Mouse (Mus musculus) thymus, postnatal 4 days (tissue): ENCODE results near the gene Gm37240.

Experiments
- DNase-seq: peaks from one replicate; pipeline ENCODE4 v3.0.0; 2021

Gene Gm37240

GRCm38 (mm10) chr3:85108396-85108795, 778.9 kb downstream of the Gm37240 start:
- DNase-seq, result no peak

DNA sequence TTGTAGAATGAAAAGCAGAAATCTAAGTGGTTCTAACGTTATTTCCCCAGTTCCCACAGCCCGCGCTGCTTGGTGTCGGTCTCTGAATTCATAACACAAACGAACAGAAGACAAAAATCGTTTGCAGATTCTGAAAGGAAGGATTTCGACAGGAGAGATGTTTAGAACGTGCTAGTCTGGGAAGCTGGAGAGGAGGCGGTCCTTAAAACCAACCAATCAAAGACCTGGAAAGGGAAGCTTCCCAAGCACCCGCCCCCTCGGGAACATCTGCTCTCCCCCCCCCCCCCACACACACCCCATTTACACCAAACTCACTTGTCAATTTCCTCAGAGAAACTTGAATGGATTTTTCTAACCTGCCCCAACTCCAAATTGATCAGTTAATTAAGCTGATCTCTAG, 780.4 kb downstream of the Gm37240 start:
- DNase-seq, result no peak

DNA sequence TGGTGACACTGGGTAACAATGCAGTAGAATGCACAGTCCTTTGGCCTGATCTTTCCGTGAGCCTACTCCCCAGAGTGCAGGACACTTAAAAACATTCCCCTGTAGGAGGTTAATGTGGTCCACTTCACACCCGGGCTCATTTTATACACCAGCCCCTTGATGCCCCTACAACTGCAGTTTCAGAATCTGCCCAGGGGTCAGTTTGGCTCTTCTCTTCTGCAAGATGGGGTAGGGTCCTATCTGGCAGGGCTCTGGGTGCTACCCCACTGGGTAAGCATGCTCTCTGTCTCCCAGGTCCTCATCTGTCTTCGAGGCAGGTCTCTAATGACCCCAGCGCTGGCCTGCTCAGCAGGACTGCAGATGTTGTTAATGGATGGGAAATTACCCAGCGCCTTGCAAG, 783.0 kb downstream of the Gm37240 start:
- no peak for DNase-seq

DNA sequence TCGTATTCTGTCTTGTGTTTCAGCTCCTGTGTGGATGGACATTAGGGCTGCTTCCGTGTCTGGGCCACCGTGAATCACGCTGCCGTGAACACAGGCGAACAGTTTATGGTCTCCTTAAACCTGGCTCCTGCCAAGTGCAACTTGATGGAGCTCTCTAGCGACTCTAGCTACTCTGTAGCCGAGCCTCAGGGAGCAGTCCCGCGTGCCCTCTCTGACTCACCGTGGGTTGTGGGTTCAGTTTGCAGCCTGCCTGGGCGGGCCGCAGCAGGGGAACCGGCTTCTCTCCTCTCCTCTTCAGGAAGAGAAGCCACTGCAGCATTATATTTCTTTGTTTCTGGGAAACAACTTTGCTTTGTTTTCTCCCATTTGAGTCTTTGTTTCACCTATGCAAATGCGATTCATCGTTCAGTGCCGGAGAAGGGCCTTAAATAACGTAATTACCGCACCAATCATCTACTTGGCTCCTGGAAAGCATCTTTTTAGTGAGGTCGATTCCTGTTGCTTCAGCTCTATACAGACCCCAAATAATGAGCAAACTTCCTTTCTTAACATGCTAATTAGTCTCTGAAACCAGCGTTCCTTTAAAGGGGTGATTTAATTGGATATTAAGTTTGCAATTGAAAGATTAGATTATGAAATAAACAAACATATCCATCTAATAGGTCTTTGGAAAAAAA, 806.3 kb downstream of the Gm37240 start:
- DNase-seq, result no peak

DNA sequence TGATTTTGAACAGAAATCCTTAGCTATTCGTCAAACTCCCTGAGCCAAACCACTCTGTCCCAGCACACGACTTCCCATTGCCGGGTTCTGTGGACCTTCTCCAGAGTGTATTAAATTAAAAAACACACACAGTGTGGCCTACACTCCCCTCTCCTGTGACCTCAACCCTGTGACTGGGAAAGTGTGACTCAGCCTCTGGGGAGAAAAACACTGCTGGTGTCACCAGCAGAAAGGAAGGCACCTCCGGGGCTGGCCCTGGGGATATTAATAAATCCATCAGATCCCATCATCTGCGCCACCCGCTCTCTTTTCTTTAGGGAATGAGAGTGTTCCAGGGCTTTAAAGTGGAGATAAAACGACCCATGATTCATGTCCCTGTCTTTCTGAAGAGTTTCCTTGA, 823.2 kb downstream of the Gm37240 start:
- no peak for DNase-seq

GRCm38 (mm10) chr3:85060153-85060552, 827.2 kb downstream of the Gm37240 start:
- no peak for DNase-seq

GRCm38 (mm10) chr3:85057245-85057644, 830.1 kb downstream of the Gm37240 start:
- no peak for DNase-seq

DNA sequence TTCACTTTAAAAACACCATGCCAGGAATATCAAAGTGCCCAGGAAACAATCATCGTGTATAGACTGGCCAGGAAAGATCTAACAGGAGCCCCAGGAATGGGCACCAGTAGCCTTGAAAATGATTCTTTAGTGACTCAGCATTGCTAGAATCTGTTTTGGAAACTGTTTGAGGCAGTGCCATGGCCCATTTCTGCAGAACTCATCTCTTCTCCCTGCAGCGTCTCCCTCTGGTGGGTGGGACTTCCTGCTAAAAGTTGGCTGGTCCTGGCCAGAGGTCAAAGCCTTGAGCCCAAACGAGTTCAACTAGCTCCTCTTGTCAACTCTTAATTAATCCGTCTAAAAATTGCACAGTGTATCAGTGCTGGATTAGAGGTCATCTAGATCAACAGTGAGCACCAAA, 833.8 kb downstream of the Gm37240 start:
- no peak for DNase-seq

DNA sequence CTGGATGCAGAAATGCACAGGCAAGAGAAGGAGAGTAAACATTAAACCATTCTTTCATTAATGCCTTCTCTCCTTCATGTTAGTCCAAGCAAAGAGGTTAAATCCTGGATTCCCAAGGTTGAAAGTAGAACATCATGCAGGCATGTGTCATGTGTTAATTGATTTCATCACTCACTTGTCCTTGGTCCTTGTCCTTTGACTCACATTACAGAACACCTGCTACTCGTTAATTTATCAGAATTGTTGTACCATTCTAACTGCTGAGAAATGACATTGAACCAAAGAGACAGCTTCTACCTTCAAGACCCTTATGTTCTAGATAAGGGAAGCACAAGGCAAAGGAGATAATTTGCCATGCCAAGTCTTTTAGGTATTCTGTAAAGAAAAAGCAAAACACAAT, 835.1 kb downstream of the Gm37240 start:
- no peak for DNase-seq

GRCm38 (mm10) chr3:85048569-85048968, 838.7 kb downstream of the Gm37240 start:
- no peak for DNase-seq

DNA sequence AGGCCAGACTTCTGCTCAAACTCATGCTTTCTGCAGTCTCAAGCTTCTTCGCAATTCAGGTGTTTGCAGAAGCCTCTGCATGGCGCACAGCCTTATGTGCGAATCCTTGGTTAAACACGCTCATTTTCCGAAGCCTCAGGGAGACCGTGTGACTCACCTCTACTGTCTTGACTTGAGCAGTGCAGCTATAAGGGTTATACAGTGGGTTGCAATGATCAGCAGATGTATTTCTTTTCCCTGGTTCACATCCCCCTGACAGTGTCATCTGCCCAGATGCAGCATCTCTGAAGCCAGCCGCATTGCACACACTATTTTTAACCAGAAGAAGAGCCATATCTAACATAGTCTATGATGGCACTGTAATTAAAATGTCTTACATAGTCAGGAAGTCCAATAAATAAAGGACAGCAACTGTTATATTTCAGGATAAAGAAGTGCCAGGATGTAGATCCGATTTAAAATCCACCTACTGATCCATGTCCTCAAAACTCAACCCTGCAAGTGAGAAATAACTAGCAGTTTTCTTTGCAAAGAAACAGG, 843.6 kb downstream of the Gm37240 start:
- no peak for DNase-seq

GRCm38 (mm10) chr3:85042126-85042525, 845.2 kb downstream of the Gm37240 start:
- DNase-seq, result no peak

DNA sequence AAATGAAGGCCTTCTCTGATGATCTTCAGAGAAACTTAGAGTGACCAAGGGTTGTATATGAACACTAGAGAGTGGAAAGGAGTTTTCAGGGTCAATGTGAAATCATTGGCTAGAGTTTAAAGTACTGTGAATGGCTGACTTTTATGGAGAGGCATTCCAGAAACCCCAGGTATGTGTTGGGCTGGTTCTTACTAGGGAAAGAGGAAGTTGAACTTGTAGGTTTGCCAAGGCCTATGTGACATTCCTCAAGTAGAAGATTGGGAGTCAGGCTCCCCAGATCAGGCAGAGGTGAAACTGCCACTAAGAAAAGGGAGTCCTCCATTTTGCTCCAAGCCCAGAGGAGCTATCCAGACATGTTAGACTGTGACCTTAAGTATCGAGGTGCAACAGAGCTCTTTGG, 858.2 kb downstream of the Gm37240 start:
- DNase-seq, result no peak

- no peak for DNase-seq
Measured at GRCm38 (mm10) chr3:85024817-85025705, 862.3 kb downstream of the Gm37240 start.

DNA sequence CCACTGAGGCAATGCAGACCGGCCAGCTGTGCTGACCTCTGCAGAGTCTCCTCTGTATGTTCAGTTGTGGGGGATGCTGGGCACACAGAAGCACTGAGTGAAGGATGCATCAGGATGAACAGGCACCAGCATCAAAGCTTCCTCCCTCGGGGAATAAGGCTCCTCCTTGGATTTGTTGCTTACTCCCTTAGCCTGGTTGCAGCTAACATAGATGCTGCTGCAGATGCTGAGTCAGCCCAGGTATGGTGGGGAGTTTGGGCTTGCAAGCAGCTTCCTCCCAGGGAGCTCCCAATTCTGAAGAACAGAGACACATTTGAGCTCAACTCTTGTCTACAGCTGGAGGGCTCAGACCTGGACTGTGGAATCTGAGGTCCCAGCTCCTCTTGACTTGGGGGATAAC, 863.1 kb downstream of the Gm37240 start:
- no peak for DNase-seq

- no peak for DNase-seq
Measured at GRCm38 (mm10) chr3:85022800-85023199, 864.5 kb downstream of the Gm37240 start.

DNA sequence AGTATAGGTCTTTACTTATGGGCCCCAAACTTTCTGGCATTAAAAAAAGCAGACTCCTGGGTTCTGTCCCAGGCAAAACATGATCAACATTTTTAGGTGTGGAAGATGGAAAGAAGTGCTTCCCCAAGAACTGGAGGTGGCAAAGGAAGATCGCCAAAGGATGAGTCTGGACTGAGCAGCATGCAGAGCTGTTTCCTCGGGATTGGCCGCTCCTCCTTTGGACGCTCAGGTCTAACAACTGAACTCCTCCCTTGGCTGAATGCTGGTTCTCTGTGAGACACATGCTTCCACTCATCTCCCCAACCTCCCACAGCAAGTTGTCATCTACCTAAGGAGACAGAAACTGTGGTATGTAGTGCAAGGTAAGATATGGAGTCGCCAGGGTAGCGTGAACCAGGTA, 865.5 kb downstream of the Gm37240 start:
- DNase-seq, result no peak

- no peak for DNase-seq
Measured at GRCm38 (mm10) chr3:85020137-85020536, 867.2 kb downstream of the Gm37240 start.

DNA sequence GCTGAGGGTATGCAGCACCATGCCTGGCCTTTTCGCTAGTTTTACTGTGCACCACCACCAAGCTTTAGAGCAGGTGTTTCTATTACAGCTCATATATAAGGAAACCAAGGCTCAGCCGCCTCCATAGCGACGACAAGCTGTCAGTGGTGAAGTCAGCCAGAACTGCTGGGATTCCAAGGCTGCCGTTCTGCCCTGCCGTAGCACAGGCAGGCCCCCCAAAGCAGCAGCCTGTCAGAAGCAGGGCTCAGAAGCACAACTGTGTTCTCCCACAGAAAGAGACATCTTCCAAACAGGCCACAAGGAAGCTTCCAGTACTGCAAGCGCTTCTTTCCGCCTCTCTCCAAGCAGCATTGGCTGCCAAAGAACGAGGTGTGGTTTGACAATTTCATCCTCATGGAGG, 871.7 kb downstream of the Gm37240 start:
- DNase-seq, result no peak

GRCm38 (mm10) chr3:85012889-85013288, 874.4 kb downstream of the Gm37240 start:
- DNase-seq, result no peak

DNA sequence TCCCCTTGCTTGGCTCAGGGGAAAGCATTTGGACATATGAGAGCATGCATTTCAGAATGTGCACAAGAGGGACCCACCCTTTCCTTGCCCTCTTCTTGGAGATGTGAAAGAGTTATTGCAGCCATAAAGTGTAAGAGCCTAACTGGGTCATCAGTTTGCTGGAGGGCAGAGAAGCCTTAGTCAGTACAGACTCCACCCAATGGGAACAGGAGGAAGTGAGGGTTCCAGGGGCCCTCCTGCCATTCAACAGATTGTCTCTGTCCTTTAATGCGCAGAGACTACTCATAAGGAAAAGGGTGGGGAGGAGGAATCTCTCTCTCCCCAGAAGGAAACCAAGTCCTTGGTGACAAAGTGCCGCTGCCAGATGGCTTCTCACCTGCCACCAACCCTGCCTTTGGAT, 882.1 kb downstream of the Gm37240 start:
- DNase-seq, result no peak

- DNase-seq, result no peak
Measured at GRCm38 (mm10) chr3:84988880-84989279, 898.4 kb downstream of the Gm37240 start.

DNA sequence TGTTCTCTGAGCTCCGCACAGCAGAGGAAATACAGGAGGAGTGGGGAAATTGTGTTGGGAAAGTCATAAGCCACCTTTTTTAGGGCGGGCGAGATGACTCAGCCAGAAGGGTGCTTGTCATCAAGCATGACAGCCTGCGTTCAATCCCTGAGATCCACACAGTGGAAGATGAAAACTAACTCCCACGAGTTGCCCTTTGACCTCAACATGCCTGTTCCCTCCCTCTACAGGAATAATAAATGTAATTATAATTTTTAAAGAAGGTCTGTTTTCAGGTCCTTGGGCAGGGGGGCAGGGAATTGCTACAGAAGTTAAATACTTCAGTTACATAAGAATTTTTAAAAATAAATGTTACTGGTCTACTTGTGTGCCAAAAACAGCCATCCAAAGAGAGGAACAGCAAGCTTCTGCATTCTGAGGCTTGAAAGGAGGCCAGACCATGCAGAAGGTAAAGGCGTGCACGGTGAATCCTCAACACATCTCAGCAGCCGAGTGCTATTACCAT, 902.1 kb downstream of the Gm37240 start:
- DNase-seq, result no peak

GRCm38 (mm10) chr3:84982688-84983087, 904.6 kb downstream of the Gm37240 start:
- no peak for DNase-seq
